Mouse (Mus musculus): ENCODE results near the gene Gramd1c. TPM values are rescaled to one million over a fixed set of nuclear protein-coding genes. Genes with fewer than 3 reads are reported as not detected.

Gramd1c gene
- total RNA-seq, 2 experiments from 2014 or later = 9.5 to 10.2 TPM

DNA sequence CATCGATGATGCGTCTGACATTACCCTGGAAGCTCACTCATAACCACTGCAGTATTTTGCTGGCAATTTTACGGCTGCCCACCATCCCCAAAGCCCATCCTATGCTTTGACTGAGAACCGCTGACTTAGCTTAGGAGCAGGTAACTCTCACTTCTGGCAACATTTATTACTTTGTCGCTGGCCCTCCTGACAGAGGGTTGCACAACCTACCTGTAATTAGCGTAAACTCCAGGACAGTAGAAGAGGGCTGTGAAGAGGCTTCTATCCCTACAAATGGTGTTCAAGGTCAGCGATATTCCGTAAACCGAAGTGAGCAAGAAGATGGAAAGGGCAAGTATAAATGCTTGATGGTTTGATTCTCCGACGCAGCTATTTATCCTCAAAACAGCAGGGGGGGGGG lies 92.0 kb downstream of the Gramd1c start:
- ATAC-seq (replicated peaks; ENCODE audit: low FRiP score, low TSS enrichment, poor library complexity, severe bottlenecking) = no peak

- ATAC-seq (replicated peaks; ENCODE audit: low FRiP score, low TSS enrichment, poor library complexity, severe bottlenecking) = no peak
Observed at GRCm38 (mm10) chr16:43970426-43970825, 92.7 kb downstream of the Gramd1c start.

DNA sequence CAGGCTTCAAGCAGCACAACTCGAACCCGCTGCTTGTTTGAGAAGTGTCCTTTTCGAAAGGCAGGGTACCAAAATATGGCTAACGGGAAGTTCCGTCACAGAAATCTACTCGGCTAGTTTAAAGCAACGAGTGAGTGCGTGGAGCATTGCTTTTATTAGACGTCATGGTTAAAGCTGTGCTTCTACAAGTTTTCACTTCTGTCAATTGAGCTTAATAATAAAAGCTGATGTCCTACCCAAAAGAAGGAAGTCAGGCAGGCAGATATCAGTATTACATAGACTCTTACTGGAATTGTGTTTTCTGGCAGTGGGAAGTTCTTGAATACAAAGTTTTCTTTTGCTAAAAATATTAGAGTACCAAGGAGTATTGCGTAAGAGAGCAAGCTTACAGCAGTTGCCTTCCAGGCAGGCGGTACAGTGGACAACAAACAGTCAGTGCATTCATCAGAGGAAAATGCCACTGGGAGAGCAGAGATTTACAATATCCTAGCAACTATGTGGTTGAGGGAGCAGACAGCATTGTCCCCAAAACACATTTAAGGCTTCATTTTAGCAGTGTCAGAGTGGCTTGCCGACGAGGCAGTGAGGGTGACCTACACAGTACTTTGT lies 97.3 kb downstream of the Gramd1c start:
- no peak for ATAC-seq (replicated peaks; ENCODE audit: low FRiP score, low TSS enrichment, poor library complexity, severe bottlenecking)

DNA sequence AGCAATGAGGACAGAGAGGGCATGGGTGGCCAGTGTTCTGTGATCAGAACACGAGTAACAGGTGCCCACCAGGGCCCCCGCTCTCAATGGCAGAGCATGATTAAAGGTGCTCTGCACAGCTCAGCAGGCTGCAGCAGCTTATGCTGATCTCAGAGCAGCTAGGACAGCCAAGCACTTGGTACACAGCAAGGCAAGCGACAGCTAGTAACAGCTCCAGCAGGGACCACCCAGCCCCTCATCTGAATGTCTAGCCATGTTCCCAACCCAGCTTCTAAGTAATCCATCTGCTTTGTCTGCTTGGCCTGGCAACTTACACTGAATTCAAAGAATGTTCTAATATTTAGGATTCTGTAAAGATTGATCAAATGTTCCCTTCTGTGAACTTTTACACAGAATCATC lies 99.4 kb downstream of the Gramd1c start:
- ATAC-seq (replicated peaks; ENCODE audit: low FRiP score, low TSS enrichment, poor library complexity, severe bottlenecking) = no peak

GRCm38 (mm10) chr16:43963291-43963690 lies 99.9 kb downstream of the Gramd1c start:
- ATAC-seq (replicated peaks; ENCODE audit: low FRiP score, low TSS enrichment, poor library complexity, severe bottlenecking) = no peak

DNA sequence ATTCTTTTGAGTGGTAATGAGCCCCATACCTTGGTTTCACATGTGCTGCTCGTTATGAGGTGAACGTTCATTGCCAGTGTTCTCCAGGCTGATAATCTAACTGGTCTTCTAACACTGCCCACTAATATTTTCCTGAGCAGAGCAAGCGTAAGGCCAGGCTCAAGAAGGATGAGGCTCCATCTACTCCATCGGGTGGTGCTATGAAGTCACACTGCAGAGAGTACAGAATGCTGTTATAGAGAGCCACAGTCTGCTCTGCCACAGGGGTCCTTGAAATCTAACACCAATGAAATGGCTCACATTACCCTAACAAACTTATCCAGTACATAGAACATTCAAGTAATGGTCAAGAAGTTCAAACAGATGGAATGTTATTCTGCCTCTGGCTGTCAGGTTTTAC lies 105.1 kb downstream of the Gramd1c start:
- no peak for ATAC-seq (replicated peaks; ENCODE audit: low FRiP score, low TSS enrichment, poor library complexity, severe bottlenecking)

DNA sequence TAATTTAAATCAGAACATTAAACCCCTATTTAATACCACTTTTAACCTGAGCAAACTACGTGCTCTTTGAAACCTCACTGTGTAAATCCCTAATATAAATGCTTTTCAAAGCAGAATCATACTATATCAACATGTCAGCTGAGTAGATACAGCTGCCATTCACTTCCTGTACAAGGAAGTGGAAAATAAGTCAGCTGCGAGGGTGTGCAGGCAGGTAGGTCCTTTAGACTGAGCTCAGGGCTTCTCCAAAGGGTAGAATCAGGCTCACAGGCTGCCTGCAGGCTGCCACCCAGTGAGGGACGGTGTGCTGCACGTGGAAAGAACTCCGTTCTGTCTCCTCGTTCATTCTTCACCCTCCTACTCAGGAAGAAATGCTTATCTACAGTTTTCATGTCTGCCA lies 108.2 kb downstream of the Gramd1c start:
- ATAC-seq (replicated peaks; ENCODE audit: low FRiP score, low TSS enrichment, poor library complexity, severe bottlenecking) = no peak

GRCm38 (mm10) chr16:43951591-43951990 lies 111.6 kb downstream of the Gramd1c start:
- ATAC-seq (replicated peaks; ENCODE audit: low FRiP score, low TSS enrichment, poor library complexity, severe bottlenecking) = no peak

- ATAC-seq (replicated peaks; ENCODE audit: low FRiP score, low TSS enrichment, poor library complexity, severe bottlenecking) = no peak
Observed at GRCm38 (mm10) chr16:43945869-43946268, 117.3 kb downstream of the Gramd1c start.

DNA sequence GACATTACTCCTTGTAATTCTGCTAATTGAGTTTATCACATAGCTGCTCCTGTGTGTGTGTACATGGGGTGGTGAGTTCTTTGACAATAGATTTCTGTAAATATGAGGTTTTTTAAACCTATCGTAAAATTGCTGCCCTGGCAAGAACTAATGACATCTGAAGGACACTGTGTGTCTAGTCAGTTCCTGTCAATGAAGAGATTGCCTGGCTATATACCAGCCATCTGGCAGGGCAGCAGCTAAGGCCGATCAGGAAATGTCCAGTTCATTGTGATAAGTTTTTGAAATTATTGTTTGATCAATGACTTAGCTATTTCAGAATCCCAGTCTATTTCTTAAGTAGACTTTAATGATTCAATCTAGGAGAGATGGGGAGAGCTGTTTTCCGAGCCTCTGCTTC lies 117.8 kb downstream of the Gramd1c start:
- ATAC-seq (replicated peaks; ENCODE audit: low FRiP score, low TSS enrichment, poor library complexity, severe bottlenecking) = no peak

DNA sequence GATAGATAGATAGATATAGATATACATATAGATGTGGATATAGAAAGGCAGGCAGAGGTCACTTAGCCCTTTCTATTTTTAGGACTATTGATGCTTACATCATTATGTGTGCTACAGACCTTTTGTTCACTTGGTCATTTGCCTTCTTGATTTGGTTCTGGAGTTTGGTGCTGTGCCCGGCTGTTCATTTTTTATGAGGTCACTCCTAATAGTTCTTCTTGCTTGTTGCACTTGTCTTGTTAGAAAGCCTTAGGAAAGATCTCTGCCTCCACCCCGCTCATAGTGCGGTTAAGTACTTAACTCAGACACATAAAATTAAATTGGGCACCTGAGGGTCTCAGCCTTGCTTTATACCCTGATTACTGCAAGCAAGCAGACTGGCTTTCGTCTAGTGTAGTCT lies 122.3 kb downstream of the Gramd1c start:
- no peak for ATAC-seq (replicated peaks; ENCODE audit: low FRiP score, low TSS enrichment, poor library complexity, severe bottlenecking)

DNA sequence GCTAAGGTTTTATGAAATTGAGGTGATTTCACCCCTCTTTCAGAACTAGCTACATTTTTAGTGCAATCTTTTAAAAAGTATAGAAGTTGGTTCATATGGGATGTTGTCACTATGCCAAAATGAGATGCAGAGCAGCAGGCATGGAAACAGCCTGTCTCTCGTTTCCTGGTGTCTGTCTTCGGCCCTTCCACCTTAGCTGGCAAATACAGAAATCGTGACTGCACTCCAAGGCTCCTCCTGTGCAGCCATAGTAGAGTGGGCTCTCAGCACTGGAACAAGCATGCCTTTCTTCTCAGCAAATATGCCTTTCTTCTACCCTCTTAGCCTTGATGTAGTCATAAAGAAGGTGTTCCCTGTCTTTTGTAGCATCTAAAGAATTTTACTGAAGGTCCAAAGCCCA lies 127.3 kb downstream of the Gramd1c start:
- ATAC-seq (replicated peaks; ENCODE audit: low FRiP score, low TSS enrichment, poor library complexity, severe bottlenecking) = no peak

- ATAC-seq (replicated peaks; ENCODE audit: low FRiP score, low TSS enrichment, poor library complexity, severe bottlenecking) = 0 out of 2 replicates have a peak, but pooled peaks have one; percentile 41
Observed at GRCm38 (mm10) chr16:43935367-43935766, 127.8 kb downstream of the Gramd1c start.

DNA sequence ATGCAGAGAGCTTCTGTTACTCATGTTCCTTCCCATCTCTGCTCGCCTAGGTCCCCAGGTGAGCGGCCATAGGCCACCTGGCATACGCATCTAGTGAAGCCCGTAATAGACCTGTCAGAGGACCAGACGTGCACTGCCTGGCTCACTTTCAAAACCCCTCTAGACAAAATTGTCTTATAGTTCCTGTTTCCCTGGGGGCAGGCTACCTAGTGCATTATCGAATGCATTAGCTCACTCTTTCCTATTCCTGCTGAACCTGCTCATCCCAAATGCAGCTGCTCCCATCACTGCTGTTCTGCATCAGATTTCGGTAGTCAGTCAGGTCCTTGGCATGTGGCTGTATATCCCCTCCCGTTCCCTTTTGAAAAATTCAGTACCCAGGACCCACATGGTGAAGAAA lies 128.3 kb downstream of the Gramd1c start:
- ATAC-seq (replicated peaks; ENCODE audit: low FRiP score, low TSS enrichment, poor library complexity, severe bottlenecking) = no peak

DNA sequence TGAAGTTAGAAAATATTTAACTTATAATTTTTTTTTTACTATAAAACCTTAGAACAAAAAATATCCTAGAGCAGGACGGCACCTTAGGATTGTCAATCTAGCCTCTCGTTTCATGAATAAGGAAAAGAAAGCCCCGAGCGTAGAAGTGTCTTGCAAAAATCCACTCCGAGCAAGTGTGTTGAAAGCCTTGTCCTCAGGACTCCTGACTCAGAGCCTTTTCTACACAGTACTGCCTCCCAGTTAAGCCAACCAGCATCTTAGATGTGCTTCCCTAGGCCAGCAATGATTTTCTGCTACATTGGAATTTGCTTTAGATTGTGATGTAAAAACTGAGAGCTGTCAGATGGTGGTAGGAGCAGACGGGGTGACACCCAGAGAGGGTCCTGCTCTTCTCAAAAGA lies 130.1 kb downstream of the Gramd1c start:
- no peak for ATAC-seq (replicated peaks; ENCODE audit: low FRiP score, low TSS enrichment, poor library complexity, severe bottlenecking)

DNA sequence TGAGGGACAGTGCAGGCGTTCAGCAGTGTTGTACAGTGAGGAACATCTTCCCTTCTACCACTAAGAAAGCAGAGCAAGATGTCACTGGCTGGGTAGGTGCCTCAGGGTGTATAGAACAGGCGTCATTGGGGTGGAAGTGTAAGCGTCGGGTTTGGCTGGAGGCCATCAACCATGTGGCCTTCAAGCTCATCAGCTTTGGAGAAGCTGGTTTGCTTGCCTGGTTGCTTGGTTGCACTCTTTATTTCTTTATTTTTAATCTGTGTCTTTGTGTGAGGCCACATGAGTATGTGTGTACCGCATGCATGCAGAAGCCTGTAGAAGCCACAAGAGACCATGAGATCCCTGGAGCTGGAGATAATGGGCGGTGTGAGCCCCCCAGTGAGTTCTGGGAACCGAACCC lies 130.8 kb downstream of the Gramd1c start:
- no peak for ATAC-seq (replicated peaks; ENCODE audit: low FRiP score, low TSS enrichment, poor library complexity, severe bottlenecking)

- ATAC-seq (replicated peaks; ENCODE audit: low FRiP score, low TSS enrichment, poor library complexity, severe bottlenecking) = no peak
Observed at GRCm38 (mm10) chr16:43931502-43931901, 131.6 kb downstream of the Gramd1c start.

DNA sequence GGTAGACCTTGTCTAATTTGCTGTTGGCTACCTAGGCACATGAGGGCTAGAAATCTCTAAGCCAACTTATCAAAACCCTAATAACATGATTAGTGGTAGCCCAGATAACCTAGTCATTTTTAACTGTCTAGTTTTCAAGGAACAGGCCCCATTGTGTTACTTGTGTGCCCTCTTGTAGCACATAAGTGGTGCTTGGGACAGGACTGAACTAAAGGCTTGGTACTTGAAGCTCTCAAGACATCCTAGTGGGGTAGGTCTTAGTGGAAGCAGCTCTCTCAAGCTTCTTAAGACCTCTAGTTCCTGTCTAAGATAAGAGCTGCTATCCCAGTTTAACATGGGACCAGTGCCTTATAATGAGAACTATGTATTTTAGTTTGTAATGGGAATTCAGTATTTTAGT lies 132.6 kb downstream of the Gramd1c start:
- ATAC-seq (replicated peaks; ENCODE audit: low FRiP score, low TSS enrichment, poor library complexity, severe bottlenecking) = no peak
